Mouse (Mus musculus): Measurements from ENCODE around the gene Birc6.

GRCm38 (mm10) chr17:74749659-74750058 is 221.6 kb downstream of the Birc6 start:
- TF ChIP-seq POLR2A (IDR thresholded peaks at IDR 0.05; ENCODE audit: extremely low read depth, insufficient read depth, low read length) (no peak), CTCF (IDR thresholded peaks at IDR 0.05; ENCODE audit: extremely low read depth, insufficient read depth, low read length) (no peak)
